Mouse (Mus musculus) kidney, adult 2 months (tissue): ENCODE results near the gene Cabp2. TPM values are rescaled to one million over a fixed set of nuclear protein-coding genes. Genes with fewer than 3 reads are reported as not detected.
A peak's percentile ranks its signal among the peaks of the same experiment; 100 is the strongest.

Experiments
- DNase-seq: peaks from one replicate; pipeline ENCODE4 v3.0.0; 2021
- H3K27ac ChIP-seq: fragments of 200-500 bp; 2 replicates; pipeline ENCODE4 v1.5.1; 2012; ENCODE audit warnings: low read depth, low read length, control low read depth, inconsistent platforms; ENCODE audit not compliant: insufficient read depth
- H3K27me3 ChIP-seq: fragments of 200-500 bp; replicated peaks from 2 replicates; pipeline ENCODE4 v1.6.1; 2012; ENCODE audit warnings: mild to moderate bottlenecking, moderate library complexity, low read length, inconsistent platforms; ENCODE audit not compliant: control insufficient read depth, insufficient read depth
- H3K36me3 ChIP-seq: fragments of 200-500 bp; 2 replicates; pipeline ENCODE4 v1.6.1; 2012; ENCODE audit warnings: mild to moderate bottlenecking, moderate library complexity, low read length, inconsistent platforms; ENCODE audit not compliant: control insufficient read depth, insufficient read depth
- H3K4me1 ChIP-seq: fragments of 200-500 bp; 2 replicates; pipeline ENCODE4 v1.6.1; 2011; ENCODE audit warnings: low read length; ENCODE audit not compliant: control insufficient read depth, insufficient read depth
- H3K4me3 ChIP-seq: fragments of 200-500 bp; 2 replicates; pipeline ENCODE4 v1.5.1; 2011; ENCODE audit warnings: mild to moderate bottlenecking, low read depth, low read length, control low read depth; ENCODE audit not compliant: insufficient read depth
- CTCF ChIP-seq: fragments of 200-500 bp; conservative IDR thresholded peaks from 2 replicates; pipeline ENCODE4 v1.5.1; 2011; ENCODE audit warnings: low read depth, mild to moderate bottlenecking, control low read depth, low read length, moderate library complexity, mixed read lengths; ENCODE audit not compliant: insufficient read depth, insufficient read length
- POLR2A ChIP-seq: fragments of 200-500 bp; IDR thresholded peaks from one replicate; pipeline ENCODE4 v1.6.1; 2011; ENCODE audit warnings: low read depth, low read length, control low read depth
- WGBS: fragments of 180-500 bp; shearing (Covaris S2); methylation state at CpG from one replicate; pipeline ENCODE4 v1.1.7; 2018; 5-methylcytosine and 5-hydroxymethylcytosine counted together
- polyA plus RNA-seq: library from polyadenylated mRNA; depleted of rRNA; stranded (reverse); fragments of >200 nt; gene quantifications from 2 replicates; pipeline ENCODE4 v1.2.3, GENCODE M21; 2012

Cabp2 gene
- polyA plus RNA-seq, 1 experiment = 0.66 TPM

- Histone ChIP-seq H3K27me3 (no peaks in the 10 kb centered on the region), H3K27ac (no peak overlapping the region), H3K4me1 (peaks cover 6% of the 10 kb centered on the region; the same call in 1 of the 2 replicates), H3K4me3 (no peak overlapping the region), H3K36me3 (no peaks in the 10 kb centered on the region)
- DNase-seq = no peak
- TF ChIP-seq CTCF (no peak), POLR2A (no peak)
- WGBS = 93% methylated on average over 18 of the region's 18 CpGs
Measured at GRCm38 (mm10) chr19:4103294-4103693, 21.9 kb downstream of the Cabp2 start.

GRCm38 (mm10) chr19:4103792-4104191 is 22.4 kb downstream of the Cabp2 start:
- Histone ChIP-seq H3K4me1 (peaks cover 1% of the 10 kb centered on the region; the same call in 1 of the 2 replicates), H3K4me3 (no peak overlapping the region), H3K27ac (no peak overlapping the region), H3K36me3 (no peaks in the 10 kb centered on the region), H3K27me3 (no peaks in the 10 kb centered on the region)
- WGBS = 86% methylated on average over 3 of the region's 3 CpGs
- TF ChIP-seq CTCF (no peak), POLR2A (no peak)
- no peak for DNase-seq

- no peak for DNase-seq
Measured at GRCm38 (mm10) chr19:4104675-4105194, 23.4 kb downstream of the Cabp2 start.

GRCm38 (mm10) chr19:4106654-4107053 is 25.3 kb downstream of the Cabp2 start:
- Histone ChIP-seq H3K36me3 (no peaks in the 10 kb centered on the region), H3K4me3 (no peak overlapping the region), H3K4me1 (no peaks in the 10 kb centered on the region), H3K27me3 (no peaks in the 10 kb centered on the region), H3K27ac (no peak overlapping the region)
- TF ChIP-seq CTCF (no peak), POLR2A (no peak)
- DNase-seq = peak; percentile 52
- 74% methylated on average over 14 of the region's 14 CpGs for WGBS

More at GRCm38 (mm10) chr19:4104675-4105194, 23.4 kb downstream of the Cabp2 start:
- 85% methylated on average over 16 of the region's 16 CpGs for WGBS
- no peak overlapping the region for H3K27ac ChIP-seq
- H3K27me3 ChIP-seq = no peaks in the 10 kb centered on the region
- no peak overlapping the region for H3K4me3 ChIP-seq
- TF ChIP-seq CTCF (no peak), POLR2A (no peak)
- no peaks in the 10 kb centered on the region for H3K36me3 ChIP-seq
- H3K4me1 ChIP-seq = no peaks in the 10 kb centered on the region

- Histone ChIP-seq H3K36me3 (no peaks in the 10 kb centered on the region), H3K27me3 (no peaks in the 10 kb centered on the region), H3K4me3 (no peak overlapping the region), H3K27ac (no peak overlapping the region), H3K4me1 (peaks cover 11% of the 10 kb centered on the region)
- no peak for TF ChIP-seq POLR2A
- no peak for TF ChIP-seq CTCF
- DNase-seq = no peak
- WGBS = 91% methylated on average over 9 of the region's 9 CpGs
Measured at GRCm38 (mm10) chr19:4108535-4108934, 27.2 kb downstream of the Cabp2 start.

- peaks cover 19% of the 10 kb centered on the region for H3K4me1 ChIP-seq
- TF ChIP-seq POLR2A = no peak
- no peaks in the 10 kb centered on the region for H3K36me3 ChIP-seq
- H3K27ac ChIP-seq = peak overlapping the region; percentile 65; the same call in 1 of the 2 replicates
- H3K4me3 ChIP-seq = no peak overlapping the region
- DNase-seq = no peak
- no peaks in the 10 kb centered on the region for H3K27me3 ChIP-seq
- WGBS = 95% methylated on average over 26 of the region's 26 CpGs
Measured at GRCm38 (mm10) chr19:4112063-4112960, 30.9 kb downstream of the Cabp2 start.

GRCm38 (mm10) chr19:4113186-4113805 is 31.9 kb downstream of the Cabp2 start:
- peak; percentile 92 for DNase-seq
- 14% methylated on average over 13 of the region's 13 CpGs for WGBS
- no peak for TF ChIP-seq CTCF
- TF ChIP-seq POLR2A = no peak
- H3K36me3 ChIP-seq = no peaks in the 10 kb centered on the region
- no peaks in the 10 kb centered on the region for H3K27me3 ChIP-seq
- no peak overlapping the region for H3K4me3 ChIP-seq
- H3K4me1 ChIP-seq = peaks cover 19% of the 10 kb centered on the region
- H3K27ac ChIP-seq = peak overlapping the region; percentile 65
